Mouse (Mus musculus) intestine, embryonic 14.5 days (tissue): ENCODE results near the gene Unc50. TPM values are rescaled to one million over a fixed set of nuclear protein-coding genes. Genes with fewer than 3 reads are reported as not detected.

Experiments
- ATAC-seq: fragments of 200-750 bp; cut with Nextera tagmentation; replicated peaks from 2 replicates; pipeline ENCODE4 v1.8.0; 2017; ENCODE audit warnings: low read depth, moderate number of reproducible peaks, moderate TSS enrichment, moderate library complexity; ENCODE audit not compliant: low FRiP score, low TSS enrichment
- DNase-seq: peaks from one replicate; pipeline ENCODE4 v3.0.0-alpha.2; 2018; ENCODE audit warnings: low spot score
- H3K27ac ChIP-seq: fragments of 300-500 bp; sonication (generic); 2 replicates; pipeline ENCODE4 v1.5.1; 2014; ENCODE audit warnings: low read depth, mild to moderate bottlenecking, control low read depth
- H3K27me3 ChIP-seq: fragments of 300-500 bp; sonication (generic); replicated peaks from 2 replicates; pipeline ENCODE4 v1.6.1; 2014; ENCODE audit warnings: low read length, control low read depth; ENCODE audit not compliant: control insufficient read depth, insufficient read depth
- H3K36me3 ChIP-seq: fragments of 300-500 bp; sonication (generic); 2 replicates; pipeline ENCODE4 v1.6.1; 2014; ENCODE audit warnings: low read length, control low read depth; ENCODE audit not compliant: control insufficient read depth, insufficient read depth
- H3K4me1 ChIP-seq: fragments of 300-500 bp; sonication (generic); replicated peaks from 2 replicates; pipeline ENCODE4 v1.6.1; 2014; ENCODE audit warnings: low read length, control low read depth, mixed read lengths; ENCODE audit not compliant: control insufficient read depth, insufficient read depth
- H3K4me2 ChIP-seq: fragments of 300-500 bp; sonication (generic); 2 replicates; pipeline ENCODE4 v1.6.1; 2014; ENCODE audit warnings: low read length
- H3K4me3 ChIP-seq: fragments of 300-500 bp; sonication (generic); 2 replicates; pipeline ENCODE4 v1.5.1; 2014; ENCODE audit warnings: low read depth, low read length, control low read depth, mixed read lengths
- H3K9ac ChIP-seq: fragments of 300-500 bp; sonication (generic); 2 replicates; pipeline ENCODE4 v1.6.1; 2014; ENCODE audit warnings: mild to moderate bottlenecking, low read length
- H3K9me3 ChIP-seq: fragments of 300-500 bp; sonication (generic); 2 replicates; pipeline ENCODE4 v1.6.1; 2016; ENCODE audit warnings: low read length, control low read depth; ENCODE audit not compliant: control insufficient read depth
- WGBS: fragments of 180-500 bp; shearing (Covaris S2); extraction: QIAGEN DNeasy Blood & Tissue Kit; methylation state at CpG from one replicate; pipeline ENCODE4 v1.1.7; 2014; 5-methylcytosine and 5-hydroxymethylcytosine counted together
- polyA plus RNA-seq: library from polyadenylated mRNA; unstranded; fragments of >200 nt; fragmentation: Nextera tagmentation; extraction: Ambion mirVana; gene quantifications from 2 replicates; pipeline ENCODE4 v1.2.1, GENCODE M21; 2014

Gene Unc50
- polyA plus RNA-seq, 1 experiment from 2014 or later = 133 TPM

DNA sequence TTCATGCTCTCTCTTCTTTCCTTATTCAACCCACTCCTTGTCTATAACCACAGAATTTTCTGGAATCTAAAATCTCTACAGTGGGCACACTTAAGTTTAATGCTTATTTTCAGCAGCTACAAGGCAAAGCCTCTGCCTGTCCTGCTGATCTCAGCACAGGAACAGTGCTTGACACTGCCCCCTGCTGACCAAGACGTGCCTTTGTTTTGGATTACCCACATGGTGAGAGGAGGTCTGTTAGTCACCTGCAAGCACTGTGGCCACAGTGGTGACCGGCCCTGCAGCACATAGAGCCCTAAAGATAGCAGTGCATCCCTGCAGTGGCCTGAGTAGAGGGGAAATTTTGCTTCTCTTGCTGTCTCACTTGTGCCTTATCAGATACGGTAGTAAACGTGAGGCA is 28.3 kb upstream of the Unc50 start:
- H3K4me3 ChIP-seq = no peak overlapping the region
- no peaks in the 10 kb centered on the region for H3K27me3 ChIP-seq
- ATAC-seq = no peak
- no peak overlapping the region for H3K4me2 ChIP-seq
- H3K27ac ChIP-seq = no peak overlapping the region
- DNase-seq = peak; percentile 71
- 60% methylated on average over 4 of the region's 4 CpGs for WGBS
- peaks cover 14% of the 10 kb centered on the region for H3K4me1 ChIP-seq
- no peaks in the 10 kb centered on the region for H3K36me3 ChIP-seq
- H3K9me3 ChIP-seq = no peaks in the 10 kb centered on the region
- no peak overlapping the region for H3K9ac ChIP-seq

DNA sequence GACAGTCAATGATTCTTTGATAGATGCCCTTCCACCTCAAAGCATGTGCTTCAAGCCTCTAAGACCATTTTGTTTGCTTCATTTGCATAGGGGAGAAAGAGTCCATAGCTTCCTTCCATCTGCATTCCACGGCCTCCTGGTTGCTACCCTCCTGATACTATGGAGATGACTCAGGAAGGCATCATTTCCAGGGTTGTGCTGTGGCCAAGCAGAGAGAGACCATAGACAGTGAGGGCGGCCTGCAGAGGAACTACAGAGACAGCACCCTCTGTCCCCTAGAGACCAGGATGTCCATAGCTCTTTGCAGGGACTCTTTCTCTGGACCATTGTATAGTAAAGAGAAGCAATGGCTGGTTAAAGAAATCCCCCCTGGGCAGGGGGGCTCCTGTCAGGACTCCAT is 24.8 kb upstream of the Unc50 start:
- no peak overlapping the region for H3K4me2 ChIP-seq
- H3K27ac ChIP-seq = no peak overlapping the region
- no peak overlapping the region for H3K9ac ChIP-seq
- WGBS = 84% methylated on average over 2 of the region's 2 CpGs
- DNase-seq (no peak), ATAC-seq (no peak)
- H3K4me3 ChIP-seq = no peak overlapping the region
- no peaks in the 10 kb centered on the region for H3K4me1 ChIP-seq
- H3K36me3 ChIP-seq = no peaks in the 10 kb centered on the region
- H3K9me3 ChIP-seq = no peaks in the 10 kb centered on the region
- H3K27me3 ChIP-seq = no peaks in the 10 kb centered on the region

DNA sequence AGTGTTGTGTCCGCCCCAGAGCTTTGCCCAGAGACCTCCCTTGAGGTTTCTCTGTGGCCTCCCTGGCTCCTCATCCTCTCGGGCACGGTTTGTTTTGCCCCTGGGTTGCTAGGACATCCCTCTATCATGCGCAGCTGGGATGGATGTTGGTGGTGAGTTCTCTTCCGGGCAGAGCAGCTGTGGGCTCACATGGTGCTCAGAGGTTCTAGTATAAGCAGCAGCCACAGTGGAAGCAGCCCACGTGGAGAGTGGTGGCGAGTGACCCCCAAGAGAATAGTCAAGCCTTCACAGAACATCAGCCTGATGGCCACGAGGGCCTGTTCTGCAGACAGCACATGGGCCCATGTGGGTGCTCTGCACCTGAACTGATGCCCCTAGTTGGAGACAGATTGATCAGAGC is 22.7 kb upstream of the Unc50 start:
- Histone ChIP-seq H3K4me1 (no peaks in the 10 kb centered on the region), H3K9ac (no peak overlapping the region), H3K4me2 (no peak overlapping the region), H3K27ac (no peak overlapping the region), H3K9me3 (no peaks in the 10 kb centered on the region), H3K36me3 (no peaks in the 10 kb centered on the region), H3K27me3 (no peaks in the 10 kb centered on the region), H3K4me3 (no peak overlapping the region)
- no peak for ATAC-seq
- WGBS = 81% methylated on average over 8 of the region's 8 CpGs
- DNase-seq = no peak

DNA sequence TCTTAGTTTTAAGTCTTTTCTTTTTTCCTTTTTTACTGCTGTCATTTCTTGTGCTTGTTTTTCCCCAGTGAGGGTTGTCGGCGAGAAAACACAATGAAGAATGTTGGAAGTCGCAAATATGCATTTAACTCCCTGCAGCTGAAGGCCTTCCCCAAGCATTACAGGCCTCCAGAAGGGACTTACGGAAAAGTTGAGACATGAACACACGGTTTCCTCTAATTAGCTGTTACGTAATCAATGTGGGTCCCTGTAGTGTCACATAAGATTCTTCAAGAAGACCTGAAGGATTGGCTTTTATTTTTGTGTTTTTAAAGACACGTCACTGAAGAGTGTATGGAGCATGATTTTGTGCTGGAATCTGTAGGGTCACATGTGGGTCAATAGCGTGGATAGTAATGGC is 21.9 kb upstream of the Unc50 start:
- Histone ChIP-seq H3K4me3 (no peak overlapping the region), H3K27me3 (no peaks in the 10 kb centered on the region), H3K9me3 (no peaks in the 10 kb centered on the region), H3K4me2 (no peak overlapping the region), H3K9ac (no peak overlapping the region), H3K36me3 (no peaks in the 10 kb centered on the region), H3K27ac (no peak overlapping the region), H3K4me1 (no peaks in the 10 kb centered on the region)
- WGBS = 86% methylated on average over 8 of the region's 8 CpGs
- no peak for DNase-seq
- no peak for ATAC-seq

DNA sequence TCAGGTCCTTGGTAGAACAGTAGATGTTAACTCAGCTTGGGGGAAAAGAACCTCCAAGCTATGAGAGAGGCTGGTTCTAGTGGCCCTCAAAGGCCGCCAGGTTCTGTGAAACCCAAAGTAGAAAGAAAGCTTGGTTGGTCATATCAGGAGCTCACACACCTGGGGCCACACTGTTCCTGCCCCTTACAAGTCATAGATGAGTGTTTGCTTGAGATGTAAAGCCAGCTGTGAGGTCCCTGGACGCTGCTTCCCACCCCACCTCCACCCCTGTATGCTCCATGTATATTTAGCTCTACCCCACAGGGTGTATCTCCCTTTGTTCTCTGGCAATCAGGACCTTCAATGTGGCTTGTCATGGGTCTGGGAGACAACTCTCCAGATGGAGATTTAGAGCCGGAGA is 21.3 kb upstream of the Unc50 start:
- no peaks in the 10 kb centered on the region for H3K4me1 ChIP-seq
- 77% methylated on average over 3 of the region's 3 CpGs for WGBS
- H3K27ac ChIP-seq = no peak overlapping the region
- no peaks in the 10 kb centered on the region for H3K27me3 ChIP-seq
- DNase-seq (no peak), ATAC-seq (no peak)
- no peaks in the 10 kb centered on the region for H3K9me3 ChIP-seq
- no peaks in the 10 kb centered on the region for H3K36me3 ChIP-seq
- no peak overlapping the region for H3K9ac ChIP-seq
- no peak overlapping the region for H3K4me3 ChIP-seq
- H3K4me2 ChIP-seq = no peak overlapping the region

DNA sequence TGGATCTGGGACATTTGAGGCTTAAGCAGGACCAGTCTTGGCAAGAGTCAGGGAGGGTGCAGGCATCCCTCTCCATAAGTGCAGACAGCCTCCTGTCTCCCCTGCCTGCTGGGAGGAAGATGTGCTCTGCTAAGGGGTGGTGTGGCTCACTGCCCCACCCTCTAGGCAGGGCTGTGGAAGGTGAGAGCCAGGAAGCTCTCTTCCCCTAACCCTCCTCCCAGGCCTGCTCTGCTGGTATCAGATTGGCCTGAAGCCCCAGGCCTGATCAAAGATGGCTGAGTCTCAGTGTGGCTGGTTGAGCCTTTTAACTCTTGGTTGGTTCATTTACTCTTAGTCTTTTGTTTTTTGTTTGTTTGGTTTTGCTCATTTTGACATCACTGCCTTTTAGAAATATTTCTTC is 20.3 kb upstream of the Unc50 start:
- no peak overlapping the region for H3K4me3 ChIP-seq
- no peaks in the 10 kb centered on the region for H3K4me1 ChIP-seq
- H3K27me3 ChIP-seq = no peaks in the 10 kb centered on the region
- H3K27ac ChIP-seq = no peak overlapping the region
- ATAC-seq (no peak), DNase-seq (no peak)
- no peaks in the 10 kb centered on the region for H3K9me3 ChIP-seq
- H3K36me3 ChIP-seq = no peaks in the 10 kb centered on the region
- no peak overlapping the region for H3K9ac ChIP-seq
- H3K4me2 ChIP-seq = no peak overlapping the region

DNA sequence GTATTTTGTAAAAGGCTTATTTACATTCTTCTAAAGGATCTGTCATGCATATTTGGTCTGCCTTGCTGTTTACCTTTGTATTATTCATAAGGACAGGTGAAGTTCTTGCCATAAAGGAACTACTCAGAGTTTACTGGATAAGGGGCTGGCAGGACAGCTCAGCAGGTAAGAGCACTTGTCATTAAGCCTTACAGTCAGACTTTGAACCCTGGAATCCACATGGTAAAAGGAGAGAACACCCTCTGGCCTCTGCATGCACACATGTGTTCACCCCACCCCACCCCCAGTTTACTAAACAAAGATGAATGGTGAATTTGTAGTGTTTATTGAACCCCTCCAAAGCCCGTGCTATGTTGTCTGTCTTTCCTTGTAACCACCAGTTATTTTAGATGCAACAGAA is 14.5 kb upstream of the Unc50 start:
- Histone ChIP-seq H3K4me3 (no peak overlapping the region), H3K36me3 (peaks cover 21% of the 10 kb centered on the region), H3K9ac (no peak overlapping the region), H3K27me3 (no peaks in the 10 kb centered on the region), H3K9me3 (no peaks in the 10 kb centered on the region), H3K4me1 (no peaks in the 10 kb centered on the region), H3K4me2 (no peak overlapping the region), H3K27ac (no peak overlapping the region)
- DNase-seq (no peak), ATAC-seq (no peak)
- 71% methylated on average over 1 of the region's 1 CpGs for WGBS

DNA sequence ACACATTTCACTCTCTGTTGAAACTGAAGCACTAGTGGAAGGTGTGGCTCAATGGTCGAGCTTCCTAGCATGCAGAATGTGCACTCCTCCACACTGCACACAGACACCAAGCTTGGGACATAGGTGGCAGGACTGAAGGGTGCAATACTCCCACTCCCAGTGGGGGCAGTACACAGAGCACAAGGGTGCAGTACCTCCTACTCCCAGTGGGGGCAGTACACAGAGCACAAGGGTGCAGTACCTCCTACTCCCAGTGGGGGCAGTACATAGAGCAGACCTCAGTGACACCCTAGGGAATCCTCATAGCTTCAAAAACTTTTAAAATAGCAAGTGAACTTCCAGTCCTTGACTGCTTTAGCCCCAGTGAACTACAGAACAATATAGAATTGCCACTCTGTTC is 10.5 kb upstream of the Unc50 start:
- Histone ChIP-seq H3K9ac (no peak overlapping the region), H3K4me3 (no peak overlapping the region), H3K27ac (no peak overlapping the region), H3K27me3 (no peaks in the 10 kb centered on the region), H3K36me3 (peaks cover 27% of the 10 kb centered on the region), H3K9me3 (peaks cover 9% of the 10 kb centered on the region; the same call in 1 of the 2 replicates), H3K4me1 (no peaks in the 10 kb centered on the region), H3K4me2 (no peak overlapping the region)
- DNase-seq (no peak), ATAC-seq (peak; percentile 68; the same call in 1 of the 2 replicates)
- WGBS = 93% methylated on average over 1 of the region's 1 CpGs

DNA sequence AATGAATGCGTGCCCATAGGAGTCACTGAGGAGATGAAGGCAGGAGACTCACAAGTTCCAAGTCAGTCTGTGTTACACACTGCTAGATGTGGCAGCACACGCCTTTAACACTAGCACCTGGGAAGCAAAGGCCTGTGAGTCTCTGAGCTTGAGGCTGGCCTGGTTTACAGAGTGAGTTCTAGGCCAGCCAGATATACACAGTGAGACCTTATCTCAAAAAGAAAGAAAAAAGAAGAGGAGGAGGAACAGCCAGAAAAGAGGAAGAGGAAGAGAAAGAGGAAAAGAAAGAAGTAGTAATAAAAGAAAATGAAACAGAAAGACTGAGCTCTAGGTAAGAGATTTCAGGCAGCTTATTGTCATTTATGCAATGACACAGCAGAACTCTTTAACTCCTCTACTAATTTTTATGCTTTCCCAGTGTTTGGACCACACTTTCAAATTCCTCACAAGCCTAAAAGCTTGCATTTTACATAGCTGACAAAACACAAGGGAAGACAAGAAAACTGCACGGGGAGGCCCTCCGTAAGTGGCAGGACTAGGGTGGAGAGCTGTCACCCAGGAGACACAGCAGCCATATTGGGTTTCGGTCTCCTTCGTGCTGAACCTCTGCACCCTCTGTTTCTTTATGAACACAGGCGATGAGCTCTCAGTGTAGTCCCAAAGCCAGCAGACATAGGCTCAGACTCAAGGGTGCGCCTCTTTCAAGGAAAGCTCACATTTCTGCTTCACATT is 2.6 kb upstream of the Unc50 start:
- no peak overlapping the region for H3K4me2 ChIP-seq
- ATAC-seq (no peak), DNase-seq (no peak)
- WGBS = 93% methylated on average over 8 of the region's 8 CpGs
- peaks cover 19% of the 10 kb centered on the region for H3K4me1 ChIP-seq
- peaks cover 9% of the 10 kb centered on the region; the same call in 1 of the 2 replicates for H3K9me3 ChIP-seq
- no peak overlapping the region for H3K9ac ChIP-seq
- H3K36me3 ChIP-seq = peaks cover 30% of the 10 kb centered on the region
- no peak overlapping the region for H3K27ac ChIP-seq
- H3K27me3 ChIP-seq = no peaks in the 10 kb centered on the region
- H3K4me3 ChIP-seq = no peak overlapping the region
